Mouse (Mus musculus): ENCODE data around the gene Vdac2. TPM values are rescaled to one million over a fixed set of nuclear protein-coding genes. Genes with fewer than 3 reads are reported as not detected.
A peak's percentile ranks its signal among the peaks of the same experiment; 100 is the strongest.

The Vdac2 gene
- total and polyA plus RNA-seq, 2 experiments from 2014 or later = 197 to 328 TPM

DNA sequence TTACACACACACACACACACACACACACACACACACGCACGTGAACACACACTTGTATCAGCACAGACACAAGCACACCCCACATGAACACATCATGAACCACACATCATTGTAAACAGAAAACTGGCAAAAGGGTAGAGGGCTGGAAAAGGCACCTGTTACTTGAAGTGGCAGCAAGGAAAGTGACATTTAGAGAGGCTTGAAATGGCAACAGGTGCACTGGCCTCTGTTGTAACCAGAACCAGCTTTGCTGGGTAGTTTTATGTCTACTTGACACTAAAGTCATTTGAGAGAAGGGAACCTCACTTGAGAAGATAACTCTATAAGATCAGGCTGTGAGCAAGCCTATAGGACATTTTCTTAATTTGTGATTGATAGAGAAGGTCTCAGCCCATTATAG lies 15.6 kb upstream of the Vdac2 start:
- Histone ChIP-seq H3K9me3 (ENCODE audit: low read length) (no peaks in the 10 kb centered on the region), H3K4me2 (ENCODE audit: low read depth, low read length) (no peak overlapping the region), H3K4me1 (ENCODE audit: insufficient read depth, low read length) (no peaks in the 10 kb centered on the region), H3K9ac (replicated peaks; ENCODE audit: low read length) (no peak overlapping the region), H3K27me3 (ENCODE audit: insufficient read depth, low read length) (no peaks in the 10 kb centered on the region), H3K4me3 (ENCODE audit: low read length) (no peak overlapping the region), H3K27ac (no peak overlapping the region), H3K36me3 (ENCODE audit: insufficient read depth, low read length) (no peaks in the 10 kb centered on the region)
- no peak for TF ChIP-seq CTCF (IDR thresholded peaks at IDR 0.05; ENCODE audit: low read depth)
- DNase-seq (ENCODE audit: low spot score) = no peak
- ATAC-seq = no peak
- WGBS = 96% methylated on average over 2 of the region's 2 CpGs

DNA sequence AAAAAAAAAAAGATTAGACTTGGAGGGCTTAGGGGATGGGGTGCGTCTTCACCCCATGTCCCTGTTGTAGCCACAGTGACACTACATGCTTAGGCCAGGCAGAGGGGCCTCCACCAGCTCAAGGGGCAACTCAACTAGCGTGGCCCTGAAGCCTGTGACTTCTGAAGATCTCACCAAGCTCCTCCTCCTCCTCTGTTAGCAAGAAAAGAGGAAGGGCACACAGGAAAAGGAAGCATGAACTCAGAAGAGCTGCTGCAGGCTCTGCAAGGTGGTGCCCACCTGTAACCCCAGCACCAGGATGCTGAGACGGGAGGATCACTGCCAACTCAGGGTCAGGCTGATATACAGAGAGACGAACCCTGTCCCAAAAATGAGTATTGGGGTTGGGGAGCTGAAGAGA lies 13.7 kb upstream of the Vdac2 start:
- no peak for ATAC-seq
- Histone ChIP-seq H3K36me3 (ENCODE audit: insufficient read depth, low read length) (no peaks in the 10 kb centered on the region), H3K9ac (replicated peaks; ENCODE audit: low read length) (no peak overlapping the region), H3K4me1 (ENCODE audit: insufficient read depth, low read length) (no peaks in the 10 kb centered on the region), H3K4me2 (ENCODE audit: low read depth, low read length) (no peak overlapping the region), H3K27ac (no peak overlapping the region), H3K4me3 (ENCODE audit: low read length) (no peak overlapping the region), H3K27me3 (ENCODE audit: insufficient read depth, low read length) (no peaks in the 10 kb centered on the region), H3K9me3 (ENCODE audit: low read length) (no peaks in the 10 kb centered on the region)
- 90% methylated on average over 4 of the region's 4 CpGs for WGBS
- TF ChIP-seq CTCF (IDR thresholded peaks at IDR 0.05; ENCODE audit: low read depth) = no peak
- DNase-seq (ENCODE audit: low spot score) = no peak

GRCm38 (mm10) chr14:21811744-21812393 lies 13.2 kb upstream of the Vdac2 start:
- no peaks in the 10 kb centered on the region for H3K4me1 ChIP-seq (ENCODE audit: insufficient read depth, low read length)
- no peak for DNase-seq (ENCODE audit: low spot score)
- TF ChIP-seq CTCF (IDR thresholded peaks at IDR 0.05; ENCODE audit: low read depth) = no peak
- H3K27me3 ChIP-seq (ENCODE audit: insufficient read depth, low read length) = no peaks in the 10 kb centered on the region
- ATAC-seq = no peak
- no peak overlapping the region for H3K4me3 ChIP-seq (ENCODE audit: low read length)
- no peak overlapping the region for H3K27ac ChIP-seq
- H3K9ac ChIP-seq (replicated peaks; ENCODE audit: low read length) = no peak overlapping the region
- no peaks in the 10 kb centered on the region for H3K36me3 ChIP-seq (ENCODE audit: insufficient read depth, low read length)
- H3K4me2 ChIP-seq (ENCODE audit: low read depth, low read length) = no peak overlapping the region
- WGBS = 86% methylated on average over 10 of the region's 10 CpGs
- H3K9me3 ChIP-seq (ENCODE audit: low read length) = no peaks in the 10 kb centered on the region

GRCm38 (mm10) chr14:21812590-21813162 lies 12.4 kb upstream of the Vdac2 start:
- no peaks in the 10 kb centered on the region for H3K27me3 ChIP-seq (ENCODE audit: insufficient read depth, low read length)
- ATAC-seq = no peak

DNA sequence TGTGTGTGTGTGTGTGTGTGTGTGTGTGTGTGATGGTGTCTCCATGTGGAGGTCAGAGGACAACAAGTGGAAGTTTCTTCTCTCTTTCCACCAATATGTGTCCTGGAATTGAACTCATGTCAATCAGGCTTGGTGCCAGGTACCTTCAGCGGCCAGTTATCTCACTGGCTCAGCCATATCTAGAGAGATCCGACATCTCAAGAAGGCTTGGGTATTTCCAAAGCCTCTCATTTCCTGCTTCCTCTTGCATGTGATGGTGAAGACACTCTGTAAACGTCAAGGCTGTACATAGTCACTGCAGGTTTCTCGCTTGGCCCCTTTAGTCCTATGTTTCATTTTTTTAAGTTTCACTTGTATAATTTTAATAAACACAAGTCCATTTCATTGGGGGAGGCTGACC lies 11.8 kb upstream of the Vdac2 start:
- Histone ChIP-seq H3K36me3 (ENCODE audit: insufficient read depth, low read length) (no peaks in the 10 kb centered on the region), H3K9ac (replicated peaks; ENCODE audit: low read length) (no peak overlapping the region), H3K4me2 (ENCODE audit: low read depth, low read length) (no peak overlapping the region), H3K4me3 (ENCODE audit: low read length) (no peak overlapping the region), H3K27ac (no peak overlapping the region), H3K4me1 (ENCODE audit: insufficient read depth, low read length) (no peaks in the 10 kb centered on the region), H3K27me3 (ENCODE audit: insufficient read depth, low read length) (no peaks in the 10 kb centered on the region), H3K9me3 (ENCODE audit: low read length) (no peaks in the 10 kb centered on the region)
- 78% methylated on average over 4 of the region's 4 CpGs for WGBS
- no peak for TF ChIP-seq CTCF (IDR thresholded peaks at IDR 0.05; ENCODE audit: low read depth)
- ATAC-seq (no peak), DNase-seq (ENCODE audit: low spot score) (no peak)

More at GRCm38 (mm10) chr14:21812590-21813162, 12.4 kb upstream of the Vdac2 start:
- H3K4me3 ChIP-seq (ENCODE audit: low read length) = no peak overlapping the region
- no peak overlapping the region for H3K9ac ChIP-seq (replicated peaks; ENCODE audit: low read length)
- no peak overlapping the region for H3K4me2 ChIP-seq (ENCODE audit: low read depth, low read length)
- H3K9me3 ChIP-seq (ENCODE audit: low read length) = no peaks in the 10 kb centered on the region
- WGBS = 22% methylated on average over 14 of the region's 14 CpGs
- no peaks in the 10 kb centered on the region for H3K4me1 ChIP-seq (ENCODE audit: insufficient read depth, low read length)
- DNase-seq (ENCODE audit: low spot score) = peak; percentile 54
- peak; percentile 54 for TF ChIP-seq CTCF (IDR thresholded peaks at IDR 0.05; ENCODE audit: low read depth)
- no peaks in the 10 kb centered on the region for H3K36me3 ChIP-seq (ENCODE audit: insufficient read depth, low read length)
- no peak overlapping the region for H3K27ac ChIP-seq

DNA sequence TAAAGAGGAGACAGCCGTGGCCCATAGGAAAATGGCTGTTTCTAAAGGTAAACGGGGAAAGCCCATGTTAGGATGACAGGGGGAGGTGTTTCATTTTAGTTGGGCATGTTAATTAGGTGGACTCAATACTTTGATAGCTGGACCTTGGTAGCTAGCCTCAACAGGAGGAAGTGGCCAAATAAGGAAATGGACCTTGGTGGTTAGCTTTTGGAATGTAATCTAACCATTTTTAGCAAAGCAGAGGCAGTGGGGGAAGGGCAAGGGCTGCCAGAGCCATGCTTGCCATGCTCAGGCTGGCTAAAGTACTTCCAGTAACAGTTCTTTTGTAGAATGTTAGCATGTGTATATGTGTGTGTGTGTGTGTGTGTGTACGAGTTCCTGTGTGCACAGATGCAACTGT lies 11.2 kb upstream of the Vdac2 start:
- ATAC-seq (no peak), DNase-seq (ENCODE audit: low spot score) (no peak)
- no peaks in the 10 kb centered on the region for H3K4me1 ChIP-seq (ENCODE audit: insufficient read depth, low read length)
- H3K9me3 ChIP-seq (ENCODE audit: low read length) = no peaks in the 10 kb centered on the region
- H3K9ac ChIP-seq (replicated peaks; ENCODE audit: low read length) = no peak overlapping the region
- no peak overlapping the region for H3K27ac ChIP-seq
- no peak for TF ChIP-seq CTCF (IDR thresholded peaks at IDR 0.05; ENCODE audit: low read depth)
- H3K36me3 ChIP-seq (ENCODE audit: insufficient read depth, low read length) = no peaks in the 10 kb centered on the region
- H3K4me2 ChIP-seq (ENCODE audit: low read depth, low read length) = no peak overlapping the region
- H3K27me3 ChIP-seq (ENCODE audit: insufficient read depth, low read length) = no peaks in the 10 kb centered on the region
- WGBS = 87% methylated on average over 3 of the region's 3 CpGs
- no peak overlapping the region for H3K4me3 ChIP-seq (ENCODE audit: low read length)

GRCm38 (mm10) chr14:21814606-21815005 lies 10.4 kb upstream of the Vdac2 start:
- no peak for ATAC-seq
- WGBS = 93% methylated on average over 4 of the region's 4 CpGs
- no peak overlapping the region for H3K4me3 ChIP-seq (ENCODE audit: low read length)

More at GRCm38 (mm10) chr14:21814606-21815005, 10.4 kb upstream of the Vdac2 start:
- DNase-seq (ENCODE audit: low spot score) = no peak
- Histone ChIP-seq H3K27ac (no peak overlapping the region), H3K36me3 (ENCODE audit: insufficient read depth, low read length) (no peaks in the 10 kb centered on the region), H3K4me1 (ENCODE audit: insufficient read depth, low read length) (no peaks in the 10 kb centered on the region), H3K27me3 (ENCODE audit: insufficient read depth, low read length) (no peaks in the 10 kb centered on the region), H3K9me3 (ENCODE audit: low read length) (no peaks in the 10 kb centered on the region), H3K9ac (replicated peaks; ENCODE audit: low read length) (no peak overlapping the region), H3K4me2 (ENCODE audit: low read depth, low read length) (no peak overlapping the region)
- no peak for TF ChIP-seq CTCF (IDR thresholded peaks at IDR 0.05; ENCODE audit: low read depth)

Measured in hindbrain, postnatal 0 days (tissue).